Mouse (Mus musculus) E14TG2a.4 (cell line): ENCODE results near the gene Spdef.

Experiments
- CTCF ChIP-seq: conservative IDR thresholded peaks from 2 replicates; pipeline ENCODE4 v1.5.1; 2014; ENCODE audit warnings: low read length
- NANOG ChIP-seq: IDR thresholded peaks from 2 replicates; pipeline ENCODE4 v1.6.1; 2014; ENCODE audit warnings: borderline replicate concordance, low read length, mixed read lengths

- TF ChIP-seq CTCF (no peak), NANOG (no peak)
These were observed 45.4 kb upstream of the Spdef start for GRCm38 (mm10) chr17:27774198-27774597.
